ENCODE assay signal across 8 mouse cellular contexts in genomic region chr2:119304798-119305208, GRCm38 (mm10). TPM values are rescaled to one million over a fixed set of nuclear protein-coding genes. Genes with fewer than 3 reads are reported as not detected.
DNase-seq lines count a peak whose midpoint lies in the region; ATAC-seq and TF ChIP-seq lines count a peak whose summit lies in the region.

No protein-coding gene starts in this region.

- H3K4me3 ChIP-seq in lung, adult 2 months (replicated peaks; ENCODE audit: extremely low read depth, low read depth, low read length): no peak overlapping the region
- no peak overlapping the region for H3K4me3 ChIP-seq in hindbrain, embryonic 13.5 days
- H3K4me3 ChIP-seq in liver, embryonic 12.5 days: no peak overlapping the region
- H3K4me3 ChIP-seq in stomach, embryonic 14.5 days (ENCODE audit: low read depth, low read length): no peak overlapping the region

- no peak for TF ChIP-seq CTCF in lung, adult 2 months (IDR thresholded peaks at IDR 0.05; ENCODE audit: insufficient read depth, low read length)

- DNase-seq in lung, adult 18-20 months: peak; percentile 66 to 83
- no peak for DNase-seq in lung, adult 2 months
- DNase-seq in spleen, postnatal 36 days (ENCODE audit: low spot score in 2 of 2): no peak
- DNase-seq in cerebellum, postnatal 36 days: no peak
- DNase-seq in gastrocnemius, postnatal 25 days: no peak

- WGBS in lung, adult 2 months: 30% methylated on average over 3 of the region's 3 CpGs
- 13% methylated on average over 3 of the region's 3 CpGs for WGBS in hindbrain, embryonic 13.5 days
- WGBS in liver, embryonic 12.5 days (ENCODE audit: insufficient replicate concordance): 34% methylated on average over 3 of the region's 3 CpGs
- WGBS in stomach, embryonic 14.5 days: 7% methylated on average over 3 of the region's 3 CpGs

- no peak overlapping the region for H3K4me2 ChIP-seq in hindbrain, embryonic 13.5 days
- peak overlapping the region; percentile 23 for H3K4me2 ChIP-seq in liver, embryonic 12.5 days
- no peak overlapping the region for H3K4me2 ChIP-seq in stomach, embryonic 14.5 days (replicated peaks; ENCODE audit: low read depth, low read length)

- H3K27ac ChIP-seq in hindbrain, embryonic 13.5 days: 0 out of 2 replicates have a peak overlapping the region, but pooled peaks have one; percentile 12
- H3K27ac ChIP-seq in liver, embryonic 12.5 days: peak overlapping the region; percentile 62
- H3K27ac ChIP-seq in stomach, embryonic 14.5 days (ENCODE audit: low read length): peak overlapping the region; percentile 67; the same call in 1 of the 2 replicates

- H3K9me3 ChIP-seq in hindbrain, embryonic 13.5 days: no peaks in the 10 kb centered on the region
- H3K9me3 ChIP-seq in liver, embryonic 12.5 days (replicated peaks): no peaks in the 10 kb centered on the region
- H3K9me3 ChIP-seq in stomach, embryonic 14.5 days (ENCODE audit: control insufficient read depth, low read depth, low read length): no peaks in the 10 kb centered on the region

- peak; percentile 63; the same call in 1 of the 2 replicates for ATAC-seq in hindbrain, embryonic 13.5 days (ENCODE audit: low FRiP score)
- peak; percentile 50; the same call in 1 of the 2 replicates for ATAC-seq in liver, embryonic 12.5 days
- peak; percentile 68; the same call in 1 of the 2 replicates for ATAC-seq in stomach, embryonic 14.5 days (ENCODE audit: insufficient number of reproducible peaks, insufficient read depth, low FRiP score, low read depth)

- H3K4me1 ChIP-seq in lung, adult 2 months (ENCODE audit: control insufficient read depth, insufficient read depth, low read length): peaks cover 9% of the 10 kb centered on the region; the same call in 1 of the 2 replicates
- peaks cover 31% of the 10 kb centered on the region for H3K4me1 ChIP-seq in hindbrain, embryonic 13.5 days (replicated peaks)
- peaks cover 65% of the 10 kb centered on the region for H3K4me1 ChIP-seq in liver, embryonic 12.5 days
- H3K4me1 ChIP-seq in stomach, embryonic 14.5 days (ENCODE audit: control insufficient read depth, insufficient read depth, low read length): peaks cover 25% of the 10 kb centered on the region

- no peak for TF ChIP-seq POLR2A in lung, adult 2 months (IDR thresholded peaks at IDR 0.05; ENCODE audit: borderline replicate concordance, extremely low read depth, low read depth, low read length)

- H3K9ac ChIP-seq in hindbrain, embryonic 13.5 days: no peak overlapping the region
- peak overlapping the region; percentile 32; the same call in 1 of the 2 replicates for H3K9ac ChIP-seq in liver, embryonic 12.5 days
- no peak overlapping the region for H3K9ac ChIP-seq in stomach, embryonic 14.5 days (replicated peaks; ENCODE audit: low read depth, low read length)

- peaks cover 11% of the 10 kb centered on the region for H3K36me3 ChIP-seq in hindbrain, embryonic 13.5 days
- H3K36me3 ChIP-seq in liver, embryonic 12.5 days: no peaks in the 10 kb centered on the region
- H3K36me3 ChIP-seq in stomach, embryonic 14.5 days (ENCODE audit: control insufficient read depth, insufficient read depth, low read length): no peaks in the 10 kb centered on the region

- H3K27me3 ChIP-seq in hindbrain, embryonic 13.5 days: 0 out of 2 replicates have a peak, but pooled peaks cover 14% of the 10 kb centered on the region
- no peaks in the 10 kb centered on the region for H3K27me3 ChIP-seq in liver, embryonic 12.5 days (replicated peaks)
- H3K27me3 ChIP-seq in stomach, embryonic 14.5 days (ENCODE audit: control insufficient read depth, insufficient read depth, low read length): no peaks in the 10 kb centered on the region

RNA-seq across cellular contexts. Expression of gene Vps18, which starts 16.3 kb away (rescaled TPM):
- 24.1 and 25.9 TPM in 2 replicates for polyA plus RNA-seq in lung, adult 2 months (2012; rRNA removed)
- polyA plus RNA-seq in hindbrain, embryonic 13.5 days (2015; fragmentation: Nextera tagmentation; extraction: Ambion mirVana): 26.0 and 26.1 TPM in 2 replicates
- 9.8 and 10.3 TPM in 2 replicates for polyA plus RNA-seq in liver, embryonic 12.5 days (2016; fragmentation: Nextera tagmentation; extraction: Ambion mirVana)
- polyA plus RNA-seq in stomach, embryonic 14.5 days (2014; fragmentation: Nextera tagmentation; extraction: Ambion mirVana): 10.9 and 12.8 TPM in 2 replicates
- total RNA-seq in gastrocnemius, postnatal 25 days (2021): 1 to 10 TPM; 7.8 to 8.1 TPM

RNA-seq across cellular contexts. Expression of gene Dll4, which starts 20.8 kb away (rescaled TPM):
- 114 TPM in 2 replicates for polyA plus RNA-seq in lung, adult 2 months (2012; rRNA removed)
- polyA plus RNA-seq in hindbrain, embryonic 13.5 days (2015; fragmentation: Nextera tagmentation; extraction: Ambion mirVana): 5.4 and 5.9 TPM in 2 replicates
- polyA plus RNA-seq in liver, embryonic 12.5 days (2016; fragmentation: Nextera tagmentation; extraction: Ambion mirVana): 3.0 and 3.1 TPM in 2 replicates
- 5.6 and 6.9 TPM in 2 replicates for polyA plus RNA-seq in stomach, embryonic 14.5 days (2014; fragmentation: Nextera tagmentation; extraction: Ambion mirVana)
- 1 to 10 TPM; 3.2 to 4.5 TPM for total RNA-seq in gastrocnemius, postnatal 25 days (2021)

RNA-seq across cellular contexts. Expression of gene Rhov, which starts 33.7 kb away (rescaled TPM):
- polyA plus RNA-seq in lung, adult 2 months (2012; rRNA removed): 1.6 and 3.0 TPM in 2 replicates
- polyA plus RNA-seq in hindbrain, embryonic 13.5 days (2015; fragmentation: Nextera tagmentation; extraction: Ambion mirVana): 21.2 and 23.4 TPM in 2 replicates
- polyA plus RNA-seq in liver, embryonic 12.5 days (2016; fragmentation: Nextera tagmentation; extraction: Ambion mirVana): 0.07 TPM in 1 of 2 replicates, not detected in the other
- 6.0 and 8.6 TPM in 2 replicates for polyA plus RNA-seq in stomach, embryonic 14.5 days (2014; fragmentation: Nextera tagmentation; extraction: Ambion mirVana)
- not detected for total RNA-seq in gastrocnemius, postnatal 25 days (2021)

RNA-seq across cellular contexts. Expression of gene Chac1, which starts 46.2 kb away (rescaled TPM):
- polyA plus RNA-seq in lung, adult 2 months (2012; rRNA removed): 9.2 and 10.7 TPM in 2 replicates
- polyA plus RNA-seq in hindbrain, embryonic 13.5 days (2015; fragmentation: Nextera tagmentation; extraction: Ambion mirVana): 6.1 and 6.7 TPM in 2 replicates
- 1.0 and 1.4 TPM in 2 replicates for polyA plus RNA-seq in liver, embryonic 12.5 days (2016; fragmentation: Nextera tagmentation; extraction: Ambion mirVana)
- 0.20 TPM in 2 replicates for polyA plus RNA-seq in stomach, embryonic 14.5 days (2014; fragmentation: Nextera tagmentation; extraction: Ambion mirVana)
- 10 to 100 TPM; 14.2 to 69.5 TPM for total RNA-seq in gastrocnemius, postnatal 25 days (2021)

Comparison
In these comparisons a context has a peak if more than half of its experiments do, and no peak if none do; other contexts are left out.
1. DNase-seq: peak in lung, adult 18-20 months (2 of 2); none in lung, adult 2 months (single experiment), spleen, postnatal 36 days (0 of 2), cerebellum, postnatal 36 days (0 of 2) and gastrocnemius, postnatal 25 days (single experiment).
2. H3K27ac ChIP-seq: peak in every context shown above with its lines; median percentile 67 in stomach, embryonic 14.5 days; 62 in liver, embryonic 12.5 days; 12 in hindbrain, embryonic 13.5 days.
3. RNA of gene Dll4, which starts 20.8 kb away (polyA plus RNA-seq): 114 TPM in lung, adult 2 months; 5.4 to 5.9 TPM in hindbrain, embryonic 13.5 days, 5.6 to 6.9 TPM in stomach, embryonic 14.5 days and 3.0 to 3.1 TPM in liver, embryonic 12.5 days; every median in the first group is over 10 times any median in the second.
4. Peak in every context shown above with its lines, with median percentiles within 50 percentile points of each other: ATAC-seq.